Mouse (Mus musculus): ENCODE data around the gene Pkp1. TPM values are rescaled to one million over a fixed set of nuclear protein-coding genes. Genes with fewer than 3 reads are reported as not detected.

Gene Pkp1
- polyA plus RNA-seq, 1 experiment, result not detected

DNA sequence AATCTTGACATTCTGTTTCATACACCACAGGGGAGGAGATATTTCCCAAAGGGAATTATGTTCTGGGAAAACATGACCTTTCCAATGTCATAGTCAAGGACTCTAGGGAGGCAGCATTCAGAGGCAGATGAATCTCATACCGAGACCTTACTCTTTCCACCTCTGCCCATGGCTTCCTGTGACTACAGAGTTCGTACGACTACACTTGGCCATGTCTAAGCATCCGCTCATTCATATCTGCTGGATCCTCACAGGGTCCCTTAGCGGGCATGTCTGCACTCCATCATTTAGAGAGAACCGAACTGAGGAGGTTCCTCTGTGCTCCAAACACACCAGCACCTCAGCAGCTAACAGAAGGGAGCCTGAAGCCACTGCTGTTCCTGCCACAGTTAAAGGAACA is 79.9 kb downstream of the Pkp1 start:
- Histone ChIP-seq H3K4me3 (replicated peaks; ENCODE audit: control insufficient read depth, low read depth, low read length) (no peak overlapping the region), H3K27ac (ENCODE audit: control insufficient read depth, insufficient read depth, low read depth, low read length, poor library complexity) (no peak overlapping the region), H3K4me1 (ENCODE audit: control insufficient read depth, insufficient read depth, low read length) (no peaks in the 10 kb centered on the region; the same call in 1 of the 2 replicates)
- TF ChIP-seq POLR2A (IDR thresholded peaks at IDR 0.05; ENCODE audit: borderline replicate concordance, control insufficient read depth, low read depth, low read length) (no peak), CTCF (IDR thresholded peaks at IDR 0.05; ENCODE audit: control insufficient read depth, insufficient read depth, low read length) (no peak)
- 81% methylated on average over 6 of the region's 6 CpGs for WGBS

- Histone ChIP-seq H3K4me1 (ENCODE audit: control insufficient read depth, insufficient read depth, low read length) (no peaks in the 10 kb centered on the region; the same call in 1 of the 2 replicates), H3K4me3 (replicated peaks; ENCODE audit: control insufficient read depth, low read depth, low read length) (no peak overlapping the region), H3K27ac (ENCODE audit: control insufficient read depth, insufficient read depth, low read depth, low read length, poor library complexity) (no peak overlapping the region)
- 63% methylated on average over 4 of the region's 4 CpGs for WGBS
- TF ChIP-seq CTCF (IDR thresholded peaks at IDR 0.05; ENCODE audit: control insufficient read depth, insufficient read depth, low read length), result no peak
- TF ChIP-seq POLR2A (IDR thresholded peaks at IDR 0.05; ENCODE audit: borderline replicate concordance, control insufficient read depth, low read depth, low read length), result no peak
Measured at GRCm38 (mm10) chr1:135838626-135839025, 80.4 kb downstream of the Pkp1 start.

DNA sequence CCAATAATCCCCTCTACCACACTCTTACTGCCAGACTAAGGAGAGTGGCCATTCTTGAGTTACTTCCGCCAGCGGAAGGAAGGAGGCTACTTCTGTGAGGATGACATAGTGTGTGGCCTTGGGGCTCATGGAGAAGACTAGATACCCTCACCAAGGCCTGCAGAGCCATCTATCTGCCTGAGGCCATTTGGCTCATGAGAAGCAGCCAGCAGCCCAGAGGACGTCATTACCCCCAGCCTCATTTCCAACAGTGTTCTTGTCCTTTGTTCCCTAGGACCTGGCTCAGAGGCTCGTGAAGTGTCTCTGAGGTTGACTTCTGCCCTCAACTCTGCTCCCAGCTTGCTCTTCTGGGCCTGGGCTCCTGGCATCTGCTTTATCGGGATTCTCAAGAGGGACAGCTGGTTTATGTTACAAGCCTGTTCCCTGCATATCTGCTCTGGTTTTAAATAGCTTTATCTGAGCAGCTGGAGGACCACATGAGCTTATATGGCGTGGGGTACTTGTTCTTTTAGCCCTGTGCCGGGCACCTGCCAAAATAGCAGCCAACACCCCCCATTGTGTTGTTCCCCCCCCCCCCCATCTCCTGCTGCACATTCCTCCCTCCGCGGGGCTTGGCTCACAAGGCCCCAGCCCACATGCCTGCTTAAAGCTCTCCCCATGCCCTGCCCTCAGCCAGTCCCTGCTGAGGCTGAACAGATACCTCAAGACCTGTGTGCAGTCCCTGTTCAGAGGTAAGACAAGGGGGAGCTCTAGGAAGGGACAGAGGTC is 83.1 kb downstream of the Pkp1 start, which contains the start of gene Tnnt2:
TSS of gene Tnnt2 (plus strand) at position 639 of the 768 bp plus-strand sequence.
- no peak for TF ChIP-seq CTCF (IDR thresholded peaks at IDR 0.05; ENCODE audit: control insufficient read depth, insufficient read depth, low read length)
- TF ChIP-seq POLR2A (IDR thresholded peaks at IDR 0.05; ENCODE audit: borderline replicate concordance, control insufficient read depth, low read depth, low read length), result no peak
- H3K27ac ChIP-seq (ENCODE audit: control insufficient read depth, insufficient read depth, low read depth, low read length, poor library complexity), result no peak within 1 kb of the TSS
- 64% methylated on average over 9 of the region's 9 CpGs for WGBS
- no peaks in the 10 kb centered on the region; the same call in 1 of the 2 replicates for H3K4me1 ChIP-seq (ENCODE audit: control insufficient read depth, insufficient read depth, low read length)
- H3K4me3 ChIP-seq (replicated peaks; ENCODE audit: control insufficient read depth, low read depth, low read length), result no peak within 1 kb of the TSS

GRCm38 (mm10) chr1:135834983-135835382 is 84.0 kb downstream of the Pkp1 start:
- H3K4me1 ChIP-seq (ENCODE audit: control insufficient read depth, insufficient read depth, low read length), result no peaks in the 10 kb centered on the region
- no peak for TF ChIP-seq POLR2A (IDR thresholded peaks at IDR 0.05; ENCODE audit: borderline replicate concordance, control insufficient read depth, low read depth, low read length)
- no peak for TF ChIP-seq CTCF (IDR thresholded peaks at IDR 0.05; ENCODE audit: control insufficient read depth, insufficient read depth, low read length)
- no peak overlapping the region for H3K27ac ChIP-seq (ENCODE audit: control insufficient read depth, insufficient read depth, low read depth, low read length, poor library complexity)
- no peak overlapping the region for H3K4me3 ChIP-seq (replicated peaks; ENCODE audit: control insufficient read depth, low read depth, low read length)
- WGBS, result 82% methylated on average over 8 of the region's 8 CpGs

GRCm38 (mm10) chr1:135834206-135834859 is 84.7 kb downstream of the Pkp1 start:
- H3K27ac ChIP-seq (ENCODE audit: control insufficient read depth, insufficient read depth, low read depth, low read length, poor library complexity), result no peak overlapping the region
- H3K4me1 ChIP-seq (ENCODE audit: control insufficient read depth, insufficient read depth, low read length), result no peaks in the 10 kb centered on the region
- WGBS, result 56% methylated on average over 6 of the region's 6 CpGs
- TF ChIP-seq POLR2A (IDR thresholded peaks at IDR 0.05; ENCODE audit: borderline replicate concordance, control insufficient read depth, low read depth, low read length) (no peak), CTCF (IDR thresholded peaks at IDR 0.05; ENCODE audit: control insufficient read depth, insufficient read depth, low read length) (no peak)
- no peak overlapping the region for H3K4me3 ChIP-seq (replicated peaks; ENCODE audit: control insufficient read depth, low read depth, low read length)

DNA sequence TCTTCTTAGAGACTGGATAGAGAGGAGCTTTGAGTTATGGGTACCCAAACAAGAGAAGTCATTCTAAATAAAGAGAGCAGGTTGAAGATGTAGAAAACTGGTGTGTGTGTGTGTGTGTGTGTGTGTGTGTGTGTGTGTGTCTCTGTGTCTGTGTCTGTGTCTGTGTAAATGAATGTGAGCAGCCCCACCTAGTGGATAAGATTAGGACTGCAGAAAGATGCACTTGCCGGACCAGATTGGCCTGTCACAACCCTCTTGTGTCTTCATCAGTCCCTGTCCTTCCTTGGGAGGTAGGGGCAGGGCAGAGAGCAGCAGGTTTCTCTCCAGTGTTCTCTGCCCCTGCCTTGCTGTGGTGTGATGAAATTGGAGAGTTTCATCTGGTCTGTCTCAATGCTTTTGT is 90.1 kb downstream of the Pkp1 start:
- TF ChIP-seq CTCF (IDR thresholded peaks at IDR 0.05; ENCODE audit: control insufficient read depth, insufficient read depth, low read length), result peak; percentile 35
- TF ChIP-seq POLR2A (IDR thresholded peaks at IDR 0.05; ENCODE audit: borderline replicate concordance, control insufficient read depth, low read depth, low read length), result no peak
- Histone ChIP-seq H3K4me1 (ENCODE audit: control insufficient read depth, insufficient read depth, low read length) (no peaks in the 10 kb centered on the region), H3K4me3 (replicated peaks; ENCODE audit: control insufficient read depth, low read depth, low read length) (no peak overlapping the region), H3K27ac (ENCODE audit: control insufficient read depth, insufficient read depth, low read depth, low read length, poor library complexity) (no peak overlapping the region)
- WGBS, result 0% methylated on average over 1 of the region's 1 CpGs

DNA sequence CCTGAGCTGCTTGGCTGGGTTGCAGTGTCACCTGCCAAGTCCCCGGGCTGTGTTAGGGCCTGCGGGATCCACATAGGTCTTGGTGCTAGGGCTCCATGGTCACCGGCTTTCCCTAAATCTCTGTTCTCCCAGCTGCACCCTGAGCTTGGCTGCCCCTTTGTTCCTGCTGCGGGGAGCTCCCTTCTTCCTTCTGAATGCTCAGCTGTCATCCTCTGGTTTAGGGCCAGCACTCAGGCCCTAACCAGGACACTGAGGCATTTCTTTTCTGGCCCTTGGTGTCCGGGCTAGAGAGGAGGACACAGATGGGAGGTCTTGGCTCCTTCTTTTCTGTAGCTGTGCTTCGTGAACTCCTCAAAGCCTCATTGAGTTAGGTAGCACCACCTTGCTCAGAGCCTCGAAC is 97.2 kb downstream of the Pkp1 start:
- no peaks in the 10 kb centered on the region for H3K4me1 ChIP-seq (ENCODE audit: control insufficient read depth, insufficient read depth, low read length)
- no peak overlapping the region for H3K27ac ChIP-seq (ENCODE audit: control insufficient read depth, insufficient read depth, low read depth, low read length, poor library complexity)
- H3K4me3 ChIP-seq (replicated peaks; ENCODE audit: control insufficient read depth, low read depth, low read length), result no peak overlapping the region
- 79% methylated on average over 7 of the region's 7 CpGs for WGBS
- TF ChIP-seq CTCF (IDR thresholded peaks at IDR 0.05; ENCODE audit: control insufficient read depth, insufficient read depth, low read length) (no peak), POLR2A (IDR thresholded peaks at IDR 0.05; ENCODE audit: borderline replicate concordance, control insufficient read depth, low read depth, low read length) (no peak)

Other genes with a start within 250 kb of the Pkp1 start
- 61.5 and 109 TPM in 2 replicates for gene Csrp1, start 199.1 kb downstream of the Pkp1 start, polyA plus RNA-seq (2011; ENCODE audit: insufficient read depth, insufficient read length, low replicate concordance, missing spikeins)
- 7.6 TPM in 1 of 2 replicates, not detected in the other for gene Phlda3, start 153.1 kb downstream of the Pkp1 start, polyA plus RNA-seq (2011; ENCODE audit: insufficient read depth, insufficient read length, low replicate concordance, missing spikeins)
- gene Tnni1, start 139.8 kb downstream of the Pkp1 start, polyA plus RNA-seq (2011; ENCODE audit: insufficient read depth, insufficient read length, low replicate concordance, missing spikeins), result not detected in 2 replicates
- gene Lad1, start 100.6 kb downstream of the Pkp1 start, polyA plus RNA-seq (2011; ENCODE audit: insufficient read depth, insufficient read length, low replicate concordance, missing spikeins), result 0.77 TPM in 1 of 2 replicates, not detected in the other
- 0.99 and 2.6 TPM in 2 replicates for gene Tnnt2, start 82.9 kb downstream of the Pkp1 start, polyA plus RNA-seq (2011; ENCODE audit: insufficient read depth, insufficient read length, low replicate concordance, missing spikeins)
- not detected in 2 replicates for gene Igfn1, start 87.1 kb upstream of the Pkp1 start, polyA plus RNA-seq (2011; ENCODE audit: insufficient read depth, insufficient read length, low replicate concordance, missing spikeins)
- 24.6 and 28.6 TPM in 2 replicates for gene Tmem9, start 88.9 kb upstream of the Pkp1 start, polyA plus RNA-seq (2011; ENCODE audit: insufficient read depth, insufficient read length, low replicate concordance, missing spikeins)
- not detected in 2 replicates for gene Ascl5, start 131.6 kb upstream of the Pkp1 start, polyA plus RNA-seq (2011; ENCODE audit: insufficient read depth, insufficient read length, low replicate concordance, missing spikeins)
- 0.45 and 0.70 TPM in 2 replicates for gene Cacna1s, start 133.5 kb upstream of the Pkp1 start, polyA plus RNA-seq (2011; ENCODE audit: insufficient read depth, insufficient read length, low replicate concordance, missing spikeins)
- gene Kif21b, start 212.2 kb upstream of the Pkp1 start, polyA plus RNA-seq (2011; ENCODE audit: insufficient read depth, insufficient read length, low replicate concordance, missing spikeins), result 22.5 and 40.5 TPM in 2 replicates